Mouse (Mus musculus): ENCODE results near the gene Scn8a.

Gene Scn8a

GRCm38 (mm10) chr15:101075656-101076055, 206.0 kb downstream of the Scn8a start:
- DNase-seq, result no peak

- DNase-seq, result no peak
Observed at GRCm38 (mm10) chr15:101076071-101077000, 206.7 kb downstream of the Scn8a start.

GRCm38 (mm10) chr15:101077001-101077812, 207.5 kb downstream of the Scn8a start:
- no peak for DNase-seq

- peak; percentile 65 for DNase-seq
Observed at GRCm38 (mm10) chr15:101077813-101078730, 208.4 kb downstream of the Scn8a start, which contains the start of gene Fignl2. Gene Fignl2 (minus strand): TSS chr15:101078567.

- DNase-seq, result peak; percentile 94
Observed at GRCm38 (mm10) chr15:101078731-101079156, 209.1 kb downstream of the Scn8a start.

- DNase-seq, result no peak
Observed at GRCm38 (mm10) chr15:101080031-101080520, 210.4 kb downstream of the Scn8a start.

GRCm38 (mm10) chr15:101081035-101081548, 211.4 kb downstream of the Scn8a start:
- peak; percentile 42 for DNase-seq

- peak; percentile 44 for DNase-seq
Observed at GRCm38 (mm10) chr15:101082236-101082635, 212.6 kb downstream of the Scn8a start.

- DNase-seq, result no peak
Observed at GRCm38 (mm10) chr15:101084499-101084898, 214.8 kb downstream of the Scn8a start.

GRCm38 (mm10) chr15:101086451-101086850, 216.8 kb downstream of the Scn8a start:
- no peak for DNase-seq

GRCm38 (mm10) chr15:101086956-101087355, 217.3 kb downstream of the Scn8a start:
- peak; percentile 60 for DNase-seq

GRCm38 (mm10) chr15:101088291-101088690, 218.6 kb downstream of the Scn8a start:
- no peak for DNase-seq

- DNase-seq, result no peak
Observed at GRCm38 (mm10) chr15:101091551-101091950, 221.9 kb downstream of the Scn8a start.

GRCm38 (mm10) chr15:101092121-101092828, 222.6 kb downstream of the Scn8a start:
- no peak for DNase-seq

- no peak for DNase-seq
Observed at GRCm38 (mm10) chr15:101092829-101093648, 223.4 kb downstream of the Scn8a start.

- no peak for DNase-seq
Observed at GRCm38 (mm10) chr15:101093988-101094387, 224.3 kb downstream of the Scn8a start.

- no peak for DNase-seq
Observed at GRCm38 (mm10) chr15:101094979-101095378, 225.3 kb downstream of the Scn8a start.

GRCm38 (mm10) chr15:101095392-101095791, 225.7 kb downstream of the Scn8a start:
- no peak for DNase-seq
